Mouse (Mus musculus): ENCODE measurements around the gene Irf6.

The Irf6 gene

GRCm38 (mm10) chr1:193151134-193151533, 1.8 kb upstream of the Irf6 start:
- in situ Hi-C loops (cut with MboI, MseI), result loop anchor here in 1 of 2 experiments (25.0 kb wide), 1 partner anchor 1564 kb away; the partner anchor contains the start of genes Dtl and Ints7

- in situ Hi-C loops (cut with MboI, MseI), result loop anchor here in 1 of 2 experiments (25.0 kb wide), 1 partner anchor 1566 kb away; the partner anchor contains the start of genes Dtl and Ints7
Measured at GRCm38 (mm10) chr1:193153561-193153960, 650 bp downstream of the Irf6 start.

- in situ Hi-C loops (cut with MboI, MseI), result loop anchor here in 1 of 2 experiments (25.0 kb wide), 1 partner anchor 1569 kb away; the partner anchor contains the start of genes Dtl and Ints7
Measured at GRCm38 (mm10) chr1:193156316-193157110, 3.6 kb downstream of the Irf6 start.

GRCm38 (mm10) chr1:193157111-193157492, 4.2 kb downstream of the Irf6 start:
- in situ Hi-C loops (cut with MboI, MseI), result loop anchor here in 1 of 2 experiments (25.0 kb wide), 1 partner anchor 1570 kb away; the partner anchor contains the start of genes Dtl and Ints7

- in situ Hi-C loops (cut with MboI, MseI), result loop anchor here in 1 of 2 experiments (25.0 kb wide), 1 partner anchor 1572 kb away; the partner anchor contains the start of genes Dtl and Ints7
Measured at GRCm38 (mm10) chr1:193159163-193159562, 6.3 kb downstream of the Irf6 start.

GRCm38 (mm10) chr1:193159613-193160012, 6.7 kb downstream of the Irf6 start:
- in situ Hi-C loops (cut with MboI, MseI), result loop anchor here in 1 of 2 experiments (25.0 kb wide), 1 partner anchor 1572 kb away; the partner anchor contains the start of genes Dtl and Ints7

- in situ Hi-C loops (cut with MboI, MseI), result loop anchor here in 1 of 2 experiments (25.0 kb wide), 1 partner anchor 1573 kb away; the partner anchor contains the start of genes Dtl and Ints7
Measured at GRCm38 (mm10) chr1:193160317-193161032, 7.6 kb downstream of the Irf6 start.

GRCm38 (mm10) chr1:193167746-193168145, 14.8 kb downstream of the Irf6 start, which contains the start of gene A130010J15Rik:
TSS of gene A130010J15Rik (plus strand) at chr1:193168046.
- in situ Hi-C loops (cut with MboI, MseI), result loop anchor here in 1 of 2 experiments (5.0 to 25.0 kb wide), 2 partner anchors 35 to 1580 kb away; partner anchors contain the start of genes Diexf, Dtl and Ints7

GRCm38 (mm10) chr1:193169228-193169627, 16.3 kb downstream of the Irf6 start:
- in situ Hi-C loops (cut with MboI, MseI), result loop anchor here in 1 of 2 experiments (5.0 to 25.0 kb wide), 2 partner anchors 37 to 1582 kb away; partner anchors contain the start of genes Diexf, Dtl and Ints7

GRCm38 (mm10) chr1:193169856-193170255, 16.9 kb downstream of the Irf6 start:
- in situ Hi-C loops (cut with MboI, MseI), result loop anchor here in 1 of 2 experiments (5.0 to 25.0 kb wide), 2 partner anchors 38 to 1583 kb away; partner anchors contain the start of genes Diexf, Dtl and Ints7

GRCm38 (mm10) chr1:193172991-193173809, 20.3 kb downstream of the Irf6 start:
- in situ Hi-C loops (cut with MboI, MseI), result loop anchor here in 1 of 2 experiments (25.0 kb wide), 1 partner anchor 1586 kb away; the partner anchor contains the start of genes Dtl and Ints7

GRCm38 (mm10) chr1:193173810-193174129, 20.9 kb downstream of the Irf6 start:
- in situ Hi-C loops (cut with MboI, MseI), result loop anchor here in 1 of 2 experiments (25.0 kb wide), 1 partner anchor 1586 kb away; the partner anchor contains the start of genes Dtl and Ints7

- in situ Hi-C loops (cut with MboI, MseI), result loop anchor here in 1 of 2 experiments (25.0 kb wide), 1 partner anchor 1587 kb away; the partner anchor contains the start of genes Dtl and Ints7
Measured at GRCm38 (mm10) chr1:193174143-193174733, 21.3 kb downstream of the Irf6 start.

- in situ Hi-C loops (cut with MboI, MseI), result no loop called here
Measured at GRCm38 (mm10) chr1:193181104-193181503, 28.2 kb downstream of the Irf6 start.

GRCm38 (mm10) chr1:193188257-193188656, 35.3 kb downstream of the Irf6 start:
- in situ Hi-C loops (cut with MboI, MseI), result no loop called here

GRCm38 (mm10) chr1:193189151-193189621, 36.3 kb downstream of the Irf6 start:
- in situ Hi-C loops (cut with MboI, MseI), result no loop called here

GRCm38 (mm10) chr1:193189771-193190170, 36.9 kb downstream of the Irf6 start:
- in situ Hi-C loops (cut with MboI, MseI), result no loop called here

- in situ Hi-C loops (cut with MboI, MseI), result no loop called here
Measured at GRCm38 (mm10) chr1:193191675-193192283, 38.9 kb downstream of the Irf6 start.

GRCm38 (mm10) chr1:193194416-193195140, 41.7 kb downstream of the Irf6 start:
- in situ Hi-C loops (cut with MboI, MseI), result no loop called here

Data from T-helper 17 cell (primary cell).